Mouse (Mus musculus): ENCODE measurements around the gene Klf17. TPM values are rescaled to one million over a fixed set of nuclear protein-coding genes. Genes with fewer than 3 reads are reported as not detected.

The Klf17 gene
- polyA plus RNA-seq, 1 experiment from 2014 or later: not detected

GRCm38 (mm10) chr4:117713303-117714098 is 51.9 kb downstream of the Klf17 start:
- Histone ChIP-seq H3K79me2 (ENCODE audit: inconsistent target) (no peaks in the 10 kb centered on the region), H3K27ac (no peak overlapping the region), H3K36me3 (ENCODE audit: inconsistent target) (no peaks in the 10 kb centered on the region), H3K4me3 (ENCODE audit: inconsistent target) (no peak overlapping the region)
- 83% methylated on average over 6 of the region's 6 CpGs for WGBS (ENCODE audit: missing documents)

GRCm38 (mm10) chr4:117712314-117712713 is 53.1 kb downstream of the Klf17 start:
- 75% methylated on average over 3 of the region's 3 CpGs for WGBS (ENCODE audit: missing documents)
- Histone ChIP-seq H3K4me3 (ENCODE audit: inconsistent target) (no peak overlapping the region), H3K79me2 (ENCODE audit: inconsistent target) (no peaks in the 10 kb centered on the region), H3K36me3 (ENCODE audit: inconsistent target) (no peaks in the 10 kb centered on the region), H3K27ac (no peak overlapping the region)

GRCm38 (mm10) chr4:117708780-117709550 is 56.5 kb downstream of the Klf17 start:
- H3K4me3 ChIP-seq (ENCODE audit: inconsistent target): no peak overlapping the region
- 90% methylated on average over 3 of the region's 3 CpGs for WGBS (ENCODE audit: missing documents)
- no peaks in the 10 kb centered on the region for H3K36me3 ChIP-seq (ENCODE audit: inconsistent target)
- H3K27ac ChIP-seq: no peak overlapping the region
- no peaks in the 10 kb centered on the region for H3K79me2 ChIP-seq (ENCODE audit: inconsistent target)

Other genes starting within 250 kb of the Klf17 start
- gene Eri3, start 215.3 kb downstream of the Klf17 start, polyA plus RNA-seq (2018): 27.9 to 31.5 TPM (median 28.5 TPM) in 3 replicates
- gene Dmap1, start 83.4 kb downstream of the Klf17 start, polyA plus RNA-seq (2018): 10.3 to 15.0 TPM (median 15.0 TPM) in 3 replicates
- gene Gm12845, start 41.2 kb downstream of the Klf17 start, polyA plus RNA-seq (2018): not detected in 3 replicates
- gene Slc6a9, start 68.9 kb upstream of the Klf17 start, polyA plus RNA-seq (2018): not detected in 3 replicates
- gene Ccdc24, start 106.9 kb upstream of the Klf17 start, polyA plus RNA-seq (2018): not detected in 3 replicates
- 0.14 to 0.58 TPM in 2 of 3 replicates, not detected in the other for gene B4galt2, start 117.8 kb upstream of the Klf17 start, polyA plus RNA-seq (2018)
- gene Atp6v0b, start 121.7 kb upstream of the Klf17 start, polyA plus RNA-seq (2018): 307 to 636 TPM (median 464 TPM) in 3 replicates
- gene Dph2, start 126.4 kb upstream of the Klf17 start, polyA plus RNA-seq (2018): 1.9 to 7.4 TPM (median 4.9 TPM) in 3 replicates
- 17.2 to 30.4 TPM (median 28.2 TPM) in 3 replicates for gene Ipo13, start 149.4 kb upstream of the Klf17 start, polyA plus RNA-seq (2018)
- gene Artn, start 164.1 kb upstream of the Klf17 start, polyA plus RNA-seq (2018): not detected in 3 replicates